Mouse (Mus musculus): Measurements from ENCODE around the gene Kat2a.
A peak's percentile ranks its signal among the peaks of the same experiment; 100 is the strongest.

Kat2a gene

DNA sequence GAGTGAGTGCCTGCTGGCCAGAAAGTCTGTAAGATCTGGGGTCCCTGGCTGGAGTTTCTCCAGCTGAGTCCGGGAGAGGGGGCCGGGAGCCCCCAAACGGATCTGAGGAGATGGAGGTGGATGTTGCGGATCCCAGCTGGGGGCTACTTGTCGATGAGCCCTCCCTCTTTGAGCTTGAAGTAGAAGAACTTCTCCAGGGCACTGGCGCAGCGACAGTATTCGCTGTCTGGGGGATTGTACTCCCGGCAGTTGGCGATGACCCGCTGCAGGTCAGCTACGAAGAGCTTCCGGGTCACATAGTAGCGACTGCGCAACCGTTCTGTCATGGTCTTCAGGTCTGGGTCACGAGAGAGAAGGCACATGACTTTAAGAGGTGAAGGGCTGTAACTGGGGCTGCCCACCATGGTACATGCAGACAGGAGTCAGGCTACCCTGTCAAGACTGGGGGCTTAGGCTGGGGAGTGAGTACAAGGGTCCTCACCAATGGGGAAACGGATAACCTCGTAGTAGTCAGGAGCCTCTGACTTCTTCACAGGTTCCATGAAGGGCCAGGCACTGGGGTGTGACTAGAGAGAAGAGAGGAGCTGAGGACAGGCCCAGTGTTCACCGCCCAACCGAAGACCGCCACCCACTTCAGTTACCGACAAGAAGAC, 7.0 kb downstream of the Kat2a start:
- DNase-seq: no peak

DNA sequence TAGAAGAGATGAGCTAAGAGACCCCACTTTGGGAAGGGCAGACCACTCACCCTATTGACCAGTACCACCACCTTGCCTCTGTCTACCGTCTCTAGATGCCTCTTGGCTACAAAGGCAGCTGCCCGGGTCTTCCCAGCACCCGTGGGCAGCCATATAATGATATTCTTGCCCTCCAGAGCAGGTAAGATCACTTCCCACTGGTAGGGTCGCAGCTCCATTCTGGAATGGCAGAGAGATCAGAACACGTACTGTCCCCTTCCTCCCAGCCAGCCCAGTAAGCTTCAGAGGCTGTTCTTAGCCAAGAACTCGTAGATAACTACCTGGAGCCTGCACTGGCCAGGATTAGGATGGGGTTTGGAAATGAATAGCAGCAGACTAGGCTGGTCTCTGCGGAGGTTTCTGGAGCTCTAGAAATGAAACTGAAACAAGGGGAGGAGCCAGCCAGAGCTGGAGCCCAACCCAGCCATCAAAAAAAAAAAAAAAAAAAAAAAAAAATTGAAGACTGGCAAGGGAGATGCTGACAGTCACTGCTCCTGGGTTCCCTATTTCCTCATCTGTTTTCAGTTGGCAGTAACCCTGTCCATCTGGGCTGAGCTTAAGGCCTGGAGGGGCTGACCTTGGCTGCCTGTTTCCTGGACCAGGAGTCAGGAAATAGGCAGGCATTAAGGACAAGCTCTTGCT, 8.3 kb downstream of the Kat2a start, which contains the start of gene Dhx58:
Gene Dhx58, minus strand, starts transcription at position 421 of the 681 bp plus-strand sequence.
- no peak for DNase-seq

DNA sequence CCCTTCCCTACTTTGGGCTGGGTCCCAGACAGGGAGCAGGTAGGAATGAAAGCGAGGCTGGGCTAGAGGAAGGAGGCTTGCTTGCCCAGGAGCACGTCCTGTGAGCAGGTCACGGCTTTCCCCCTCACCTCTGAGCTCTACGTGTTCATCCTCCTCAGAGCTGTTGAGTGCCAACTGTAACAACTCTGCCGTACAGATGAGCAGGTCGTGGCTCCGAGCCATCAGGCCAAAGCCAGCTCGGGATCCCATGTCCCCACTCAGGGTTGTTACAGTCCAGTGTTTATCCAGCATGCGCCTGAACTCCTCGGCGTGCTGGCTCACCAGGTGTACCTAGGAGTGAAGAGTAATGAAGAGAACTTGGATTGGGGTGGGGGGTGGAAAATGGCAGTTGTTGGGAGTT, 8.9 kb downstream of the Kat2a start:
- DNase-seq: no peak

DNA sequence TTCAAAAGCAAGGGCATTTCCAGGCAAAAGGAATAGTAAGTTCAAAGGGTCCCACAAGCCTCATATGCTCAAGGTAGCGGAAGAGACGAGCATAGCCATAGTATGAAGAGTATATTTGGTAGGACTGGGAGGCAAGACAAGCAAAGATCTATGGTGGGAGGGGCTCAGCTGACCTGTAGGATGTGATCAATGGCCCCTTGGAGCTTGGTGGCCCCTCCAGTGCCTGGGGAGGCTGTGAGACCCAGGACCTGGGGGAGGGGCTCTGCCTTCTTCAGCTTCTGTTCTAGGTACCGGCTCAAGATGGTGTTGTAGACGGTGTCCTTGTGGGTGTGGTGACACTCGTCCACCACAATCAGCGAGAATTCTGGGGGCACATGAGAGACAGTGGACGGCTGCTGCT, 9.4 kb downstream of the Kat2a start:
- no peak for DNase-seq

DNA sequence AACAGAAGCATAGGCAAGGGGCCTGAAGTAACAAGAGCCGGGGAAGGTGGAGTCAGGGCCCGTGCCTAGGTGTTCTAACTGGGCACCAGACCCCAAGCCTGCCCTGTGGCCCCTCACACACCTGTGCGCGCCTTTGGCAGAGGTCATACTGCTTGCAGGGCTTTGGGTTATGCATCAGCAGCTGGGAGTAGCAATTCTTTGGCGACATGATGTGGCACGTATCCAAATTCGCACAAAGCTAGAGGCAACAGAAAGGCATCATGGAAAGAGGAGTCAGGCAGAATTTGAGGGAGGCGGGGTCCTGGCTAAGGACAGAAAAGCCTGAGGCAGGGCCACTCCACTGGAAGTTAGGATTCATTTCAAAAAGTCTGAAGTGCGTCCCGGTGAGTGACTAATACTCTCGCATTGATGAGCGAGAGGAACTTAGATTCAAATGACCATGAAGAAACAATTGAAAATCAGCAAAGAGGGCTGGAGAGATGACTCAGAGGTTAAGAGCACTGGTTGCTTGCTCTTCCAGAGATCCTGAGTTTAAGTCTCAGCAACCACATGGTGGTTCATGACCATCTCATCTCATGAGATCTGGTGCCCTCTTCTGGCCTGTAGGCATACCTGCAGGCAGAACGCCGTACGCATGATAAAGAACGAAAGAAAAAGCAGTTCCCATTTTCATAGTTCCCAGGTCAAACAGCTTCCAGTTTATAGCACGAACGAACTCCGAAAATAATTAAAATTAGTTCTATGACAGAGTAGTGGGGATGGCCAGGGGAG, 10.0 kb downstream of the Kat2a start:
- DNase-seq: peak in 1 of 2 experiments; percentile 63

DNA sequence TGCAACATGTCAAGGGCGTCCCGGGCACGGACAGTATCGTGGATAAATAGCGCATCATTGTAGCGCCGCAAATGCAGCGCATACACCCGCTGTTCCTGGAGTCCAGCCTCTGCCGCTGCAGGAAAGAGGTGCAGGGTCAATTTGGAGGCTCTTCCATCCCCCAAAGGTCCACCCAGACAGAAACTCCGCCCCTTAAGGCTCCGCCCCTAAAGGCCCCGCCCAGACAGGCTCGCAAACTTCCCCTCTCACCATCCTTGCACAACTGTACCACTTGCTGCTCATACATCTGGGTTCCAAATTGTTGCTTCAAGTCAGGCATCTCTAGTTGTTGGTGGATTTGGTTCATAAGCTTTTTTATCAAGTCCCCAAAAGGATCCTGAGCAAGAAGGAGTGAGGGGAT, 11.0 kb downstream of the Kat2a start:
- peak; percentile 62 to 66 for DNase-seq

DNA sequence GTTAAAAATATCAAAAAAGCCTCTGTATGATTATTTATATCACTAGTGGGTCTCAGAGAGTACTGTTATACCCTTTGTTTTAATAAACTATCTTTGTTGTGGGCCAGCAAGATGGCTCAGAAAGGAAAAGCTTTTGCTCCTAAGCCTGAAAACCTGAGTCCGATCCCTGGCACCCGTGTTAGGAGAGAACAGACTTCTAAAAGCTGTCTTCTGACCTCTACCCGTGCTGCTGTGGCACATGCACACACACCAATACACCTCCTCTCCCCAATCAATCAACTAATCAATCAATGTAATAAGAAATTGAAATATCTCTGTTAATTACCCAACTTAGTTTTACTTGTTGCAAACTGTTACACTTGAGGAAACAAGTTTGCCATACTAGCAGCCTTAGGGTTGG, 11.6 kb downstream of the Kat2a start:
- no peak for DNase-seq

DNA sequence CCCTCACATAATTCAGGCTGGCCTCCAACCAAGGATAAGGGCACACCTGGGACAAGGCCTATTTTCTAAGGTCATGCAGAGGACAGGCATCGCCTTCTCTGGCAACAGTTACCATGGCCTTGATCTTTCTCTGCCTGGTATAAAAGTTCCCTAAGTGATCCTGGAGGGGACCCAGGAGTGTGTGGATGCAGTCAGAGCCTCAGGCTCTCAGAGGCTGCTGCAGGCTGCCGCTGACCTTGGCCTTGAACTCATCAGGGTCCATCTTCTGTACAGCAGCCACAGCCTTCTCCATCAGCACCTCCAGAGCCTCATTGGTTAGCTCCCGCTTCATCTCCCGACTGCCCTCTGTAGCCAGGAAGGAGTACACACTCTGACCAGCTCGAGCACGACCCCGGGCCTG, 14.3 kb downstream of the Kat2a start:
- no peak for DNase-seq

DNA sequence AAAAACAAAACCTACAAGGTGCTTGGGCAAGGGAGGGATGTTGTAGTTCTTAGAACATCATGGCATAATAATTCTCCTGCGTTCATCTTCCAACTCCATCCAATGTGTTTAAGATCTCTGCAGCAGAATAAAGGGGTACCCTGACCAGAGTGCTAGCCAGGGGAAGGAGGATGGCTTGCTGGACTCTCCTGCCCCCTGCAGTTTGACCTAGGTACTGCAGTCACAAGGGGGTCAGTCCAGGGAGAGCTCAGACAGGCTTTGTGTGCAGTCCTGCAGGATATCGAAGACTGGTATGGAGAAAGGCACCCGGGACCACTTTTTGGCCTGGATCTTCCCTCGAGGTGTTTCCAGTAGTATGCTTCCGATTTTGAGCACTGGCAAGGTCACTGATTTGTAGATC, 17.3 kb downstream of the Kat2a start:
- peak; percentile 55 to 80 for DNase-seq

- no peak for DNase-seq
Measured at GRCm38 (mm10) chr11:100693154-100693553, 19.1 kb downstream of the Kat2a start.

DNA sequence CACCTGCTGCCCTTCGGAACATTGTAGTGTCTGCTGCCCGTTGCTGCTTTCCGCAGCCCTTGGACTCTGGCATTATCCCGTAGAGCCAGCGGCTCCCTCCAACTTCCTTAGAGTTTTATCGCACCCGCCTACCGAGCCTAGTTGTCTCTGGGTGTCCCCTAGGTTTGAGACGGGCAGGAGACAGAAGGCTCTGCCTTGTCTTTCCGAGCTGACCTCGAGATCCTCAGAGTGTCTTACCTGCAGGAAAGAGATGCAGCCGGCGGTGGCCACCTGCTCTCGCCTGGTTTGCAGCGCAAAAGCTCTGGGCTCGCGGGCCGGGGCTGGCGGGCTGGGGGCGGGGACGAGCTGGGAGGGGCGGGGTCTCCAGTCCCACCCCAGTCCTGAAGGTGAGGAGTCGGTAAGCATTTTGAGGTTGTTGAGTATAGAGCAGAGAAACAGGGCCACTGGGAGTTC, 20.1 kb downstream of the Kat2a start, which contains the start of gene Zfp385c:
Gene Zfp385c, minus strand, starts transcription at position 292 of the 453 bp plus-strand sequence.
- DNase-seq: no peak

GRCm38 (mm10) chr11:100690389-100690788, 21.9 kb downstream of the Kat2a start:
- no peak for DNase-seq

- DNase-seq: no peak
Measured at GRCm38 (mm10) chr11:100688443-100688842, 23.8 kb downstream of the Kat2a start.

- no peak for DNase-seq
Measured at GRCm38 (mm10) chr11:100687265-100687664, 25.0 kb downstream of the Kat2a start.

GRCm38 (mm10) chr11:100685371-100685770, 26.9 kb downstream of the Kat2a start:
- DNase-seq: no peak

DNA sequence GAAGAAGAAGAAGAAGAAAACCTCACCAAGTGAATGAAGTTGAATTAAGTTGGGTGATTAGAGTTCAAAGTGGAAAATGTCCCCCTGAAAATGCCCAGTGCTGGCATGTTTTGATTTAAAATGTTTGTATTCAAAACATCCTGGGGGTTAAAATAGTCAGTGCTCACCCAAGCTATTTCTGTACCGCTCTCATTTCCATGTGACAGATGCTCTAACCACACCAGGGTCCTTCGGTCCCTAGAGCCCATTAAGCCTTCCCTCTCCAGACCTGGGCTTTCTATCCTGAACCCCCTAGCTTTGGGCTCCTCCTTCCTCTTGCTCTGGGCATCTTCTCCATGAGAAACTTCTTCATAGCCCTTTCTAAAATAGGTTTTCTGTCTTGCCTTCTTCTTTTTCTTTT, 28.2 kb downstream of the Kat2a start:
- DNase-seq: no peak

DNA sequence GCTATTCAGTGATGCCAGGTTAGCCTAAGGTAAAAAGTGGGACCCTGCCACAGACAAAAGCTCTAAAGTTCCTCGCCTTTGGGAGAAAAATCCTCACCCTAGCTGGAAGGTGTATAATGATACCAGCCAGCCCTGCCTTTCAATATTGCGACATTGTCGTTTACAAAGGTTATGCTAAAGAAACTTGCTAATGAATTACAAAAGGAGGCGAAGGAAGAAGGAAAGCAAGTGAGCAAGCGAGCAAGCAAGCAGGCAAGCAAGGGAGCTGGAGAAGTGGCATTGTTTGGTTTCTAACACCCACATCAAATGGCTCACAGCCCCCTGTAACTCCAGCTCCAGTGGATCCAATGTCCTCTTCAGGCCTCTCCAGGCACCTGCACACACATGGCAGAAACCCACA, 29.7 kb downstream of the Kat2a start:
- DNase-seq: no peak

DNA sequence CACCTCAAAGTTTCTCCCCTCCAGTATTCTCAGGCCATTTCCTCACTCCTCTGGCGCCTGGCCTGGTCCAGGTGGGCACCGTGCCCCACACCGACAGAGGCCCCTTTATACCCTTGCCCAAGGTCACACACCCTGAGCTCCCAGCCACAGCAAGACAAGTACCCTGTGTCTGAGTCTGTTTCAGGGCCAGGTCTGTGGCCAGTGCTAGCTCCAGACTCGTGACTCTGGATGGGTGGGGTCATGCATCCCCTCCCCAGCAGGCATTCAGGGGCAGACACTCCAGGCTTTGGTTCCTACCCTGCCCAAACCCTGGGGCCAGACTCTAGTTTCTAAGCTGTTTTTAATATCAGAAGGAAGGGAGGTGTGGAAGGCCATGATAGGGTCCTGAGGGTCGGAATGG, 30.4 kb downstream of the Kat2a start:
- no peak for DNase-seq

DNA sequence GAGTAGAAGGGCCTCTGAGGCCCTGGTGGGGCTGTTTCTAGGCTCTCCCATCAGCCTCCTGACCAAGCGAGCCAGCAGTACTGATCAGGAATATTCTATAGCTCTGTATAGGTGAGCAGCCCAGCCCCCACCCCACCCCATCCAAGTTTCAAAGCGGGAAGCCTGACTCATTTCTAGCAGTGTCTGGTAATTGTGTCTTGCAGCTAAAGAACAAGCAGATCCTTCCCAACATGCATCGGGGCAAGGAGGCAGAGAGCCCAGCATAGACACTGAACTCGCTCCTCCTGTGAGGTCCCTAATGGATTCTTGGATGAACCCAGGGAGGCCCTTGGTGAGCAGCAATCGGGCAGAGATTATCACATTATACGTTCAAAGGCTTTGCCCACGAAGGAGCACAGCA, 34.5 kb downstream of the Kat2a start:
- no peak for DNase-seq

DNA sequence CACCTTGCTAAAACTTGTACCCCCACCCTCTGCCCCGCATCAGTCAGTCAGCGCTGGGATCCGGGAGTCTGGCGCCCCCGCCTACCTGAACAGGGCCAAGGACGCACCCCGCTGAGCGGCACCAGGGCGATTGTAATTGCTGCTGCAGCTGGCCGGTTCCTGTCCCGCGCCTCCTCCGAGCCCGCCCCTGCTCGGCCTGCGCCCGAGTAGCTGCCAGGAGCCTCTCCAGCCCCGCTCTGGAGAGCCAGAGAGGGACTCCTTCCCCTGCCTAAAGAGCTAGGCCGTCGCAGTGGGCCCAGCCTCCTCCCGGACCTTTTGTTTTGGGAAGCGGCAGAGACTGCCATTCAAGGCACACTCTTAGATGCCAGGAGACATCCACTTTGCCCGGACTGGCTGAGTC, 39.1 kb downstream of the Kat2a start:
- DNase-seq: no peak

DNA sequence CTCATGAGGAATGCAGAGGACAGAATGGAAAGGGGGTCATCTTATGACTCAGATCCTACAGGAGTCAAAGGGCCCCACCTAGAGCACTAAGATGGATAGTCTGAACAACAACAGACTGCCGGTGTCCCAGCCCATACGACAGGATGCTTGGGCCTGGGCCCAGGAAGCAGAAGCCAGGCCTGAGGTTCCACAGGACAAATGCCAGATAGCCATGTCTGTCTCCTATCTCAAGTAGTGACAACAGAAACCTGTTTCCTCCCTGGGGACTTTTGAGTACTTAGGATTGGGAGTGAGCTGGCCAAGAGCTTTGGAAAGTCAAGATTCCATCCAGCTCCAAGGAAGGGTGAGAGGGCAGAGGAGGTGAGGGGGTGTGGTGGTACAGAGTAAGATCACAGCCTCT, 40.3 kb downstream of the Kat2a start:
- no peak for DNase-seq

DNA sequence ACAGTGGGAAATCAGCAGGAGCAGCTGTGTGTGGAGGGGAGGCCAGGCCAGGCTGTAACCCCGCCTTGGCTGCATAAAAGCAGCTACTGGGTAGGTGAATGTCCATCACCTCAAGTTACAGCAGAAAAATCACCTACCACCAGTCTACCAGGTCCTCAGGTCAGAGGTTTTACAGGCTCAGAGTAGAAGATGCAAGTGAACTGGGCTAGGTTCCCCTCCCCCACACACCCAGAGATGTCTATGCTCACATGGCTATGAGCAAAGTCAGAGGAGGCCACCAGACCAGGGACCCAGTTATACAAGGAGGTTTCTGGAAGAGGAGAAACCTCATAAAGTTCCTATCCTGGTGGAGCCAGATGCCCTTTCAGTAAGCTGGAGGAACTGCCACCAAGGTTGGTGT, 41.2 kb downstream of the Kat2a start:
- no peak for DNase-seq

- DNase-seq: no peak
Measured at GRCm38 (mm10) chr11:100659806-100660205, 52.5 kb downstream of the Kat2a start.

DNA sequence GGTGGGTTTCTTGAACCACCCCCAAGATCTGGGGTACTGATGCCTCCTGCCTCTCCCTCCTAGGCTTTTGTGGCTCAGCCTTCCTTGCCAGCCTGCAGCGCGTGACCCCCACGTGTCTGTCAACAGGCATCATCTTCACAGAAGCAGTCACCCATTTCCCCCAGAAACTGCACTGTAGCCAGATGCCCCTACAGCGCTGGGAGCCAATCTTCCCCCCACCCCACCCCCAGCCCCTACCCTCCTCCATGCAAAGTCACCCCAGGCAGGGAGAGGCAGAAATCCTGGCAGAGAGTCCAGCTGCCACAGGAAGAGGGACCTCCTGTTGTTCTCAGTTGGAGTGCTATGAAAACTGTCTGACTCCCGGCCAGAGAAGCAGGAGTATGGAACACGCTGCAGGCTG, 55.8 kb downstream of the Kat2a start:
- DNase-seq: no peak
